Mouse (Mus musculus) kidney, adult 2 months (tissue): ENCODE data around the gene Dck.

ENCODE experiments used
- CTCF ChIP-seq: fragments of 200-500 bp; conservative IDR thresholded peaks from 2 replicates; pipeline ENCODE4 v1.5.1; 2011; ENCODE audit warnings: low read depth, mild to moderate bottlenecking, control low read depth, low read length, moderate library complexity, mixed read lengths; ENCODE audit not compliant: insufficient read depth, insufficient read length
- POLR2A ChIP-seq: fragments of 200-500 bp; IDR thresholded peaks from one replicate; pipeline ENCODE4 v1.6.1; 2011; ENCODE audit warnings: low read depth, low read length, control low read depth

- TF ChIP-seq CTCF (no peak), POLR2A (no peak)
Observed at GRCm38 (mm10) chr5:88814552-88814951, 49.8 kb downstream of the Dck start.
